Mouse (Mus musculus): ENCODE results near the gene Nudt19. TPM values are rescaled to one million over a fixed set of nuclear protein-coding genes. Genes with fewer than 3 reads are reported as not detected.

Gene Nudt19
- polyA plus RNA-seq (2015; fragmentation: Illumina TruSeq; extraction: RNeasy Lipid Tissue Mini Kit (QIAGEN cat#74804); ENCODE audit: insufficient read depth, low read depth, low replicate concordance), result 18.7 TPM

GRCm38 (mm10) chr7:35556205-35556603 is at the start of gene Nudt19:
Gene Nudt19 (minus strand): TSS chr7:35556304.

DNA sequence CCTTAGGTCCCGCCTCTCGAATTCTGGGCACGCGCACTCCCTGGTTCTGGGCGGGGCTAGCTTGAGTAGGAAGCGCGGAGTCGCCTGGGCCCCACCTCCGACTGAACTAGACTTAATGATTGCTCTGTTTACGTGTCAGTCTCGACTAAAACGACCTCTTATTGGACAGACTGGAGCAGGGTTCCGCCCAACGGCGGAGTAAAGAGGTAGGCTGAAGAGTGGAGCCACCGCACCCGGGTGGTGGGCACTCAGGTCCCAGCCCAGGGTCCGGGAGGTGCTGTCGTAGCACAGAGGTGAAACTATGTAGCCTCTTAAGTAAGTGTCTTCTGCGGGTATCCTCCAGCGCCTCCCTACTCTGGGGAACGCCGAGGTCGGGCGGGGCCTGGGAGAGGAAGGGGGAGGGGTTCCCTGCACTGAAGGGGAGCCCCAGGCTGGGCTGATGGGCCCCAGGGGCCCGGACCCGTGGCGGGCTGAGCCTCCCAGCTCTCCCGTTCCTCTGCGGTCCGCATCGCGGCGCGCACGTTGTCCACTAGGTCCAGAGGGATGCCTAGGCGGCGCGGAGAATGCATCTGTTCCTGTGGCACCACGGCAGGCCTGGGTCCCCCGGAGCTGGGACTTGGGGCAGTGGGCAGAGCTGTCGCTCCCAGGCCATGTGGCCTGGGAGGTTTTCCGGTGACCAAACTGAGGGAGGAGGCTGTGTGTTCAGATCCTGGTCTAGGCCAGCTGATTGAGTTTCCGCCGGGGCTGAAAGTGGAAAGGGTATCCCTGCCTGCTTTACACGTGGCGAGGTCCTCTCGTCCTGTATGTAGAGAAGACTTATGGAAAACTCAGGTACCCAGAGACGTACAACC is 30.2 kb upstream of the Nudt19 start, which contains the start of gene Ankrd27:
Gene Ankrd27, plus strand, starts transcription at position 190 of the 851 bp plus-strand sequence.

GRCm38 (mm10) chr7:35585191-35586054 is 29.3 kb upstream of the Nudt19 start, which contains the start of gene Rgs9bp:
Gene Rgs9bp (minus strand): TSS chr7:35585582.

GRCm38 (mm10) chr7:35537562-35537961 is 18.5 kb downstream of the Nudt19 start, which contains the start of gene Tdrd12:
Gene Tdrd12 (minus strand): TSS chr7:35537745.

Other genes starting within 250 kb of the Nudt19 start
- 2.4 TPM for gene Gpatch1, start 237.9 kb downstream of the Nudt19 start, polyA plus RNA-seq (2015; fragmentation: Illumina TruSeq; extraction: RNeasy Lipid Tissue Mini Kit (QIAGEN cat#74804); ENCODE audit: insufficient read depth, low read depth, low replicate concordance)
- gene Rhpn2, start 222.1 kb downstream of the Nudt19 start, polyA plus RNA-seq (2015; fragmentation: Illumina TruSeq; extraction: RNeasy Lipid Tissue Mini Kit (QIAGEN cat#74804); ENCODE audit: insufficient read depth, low read depth, low replicate concordance), result 6.7 TPM
- gene Faap24, start 159.5 kb downstream of the Nudt19 start, polyA plus RNA-seq (2015; fragmentation: Illumina TruSeq; extraction: RNeasy Lipid Tissue Mini Kit (QIAGEN cat#74804); ENCODE audit: insufficient read depth, low read depth, low replicate concordance), result 0.61 TPM
- gene Cep89, start 159.3 kb downstream of the Nudt19 start, polyA plus RNA-seq (2015; fragmentation: Illumina TruSeq; extraction: RNeasy Lipid Tissue Mini Kit (QIAGEN cat#74804); ENCODE audit: insufficient read depth, low read depth, low replicate concordance), result 6.0 TPM
- not detected for gene Slc7a9, start 107.5 kb downstream of the Nudt19 start, polyA plus RNA-seq (2015; fragmentation: Illumina TruSeq; extraction: RNeasy Lipid Tissue Mini Kit (QIAGEN cat#74804); ENCODE audit: insufficient read depth, low read depth, low replicate concordance)
- not detected for gene Tdrd12, start 18.6 kb downstream of the Nudt19 start, polyA plus RNA-seq (2015; fragmentation: Illumina TruSeq; extraction: RNeasy Lipid Tissue Mini Kit (QIAGEN cat#74804); ENCODE audit: insufficient read depth, low read depth, low replicate concordance)
- not detected for gene Rgs9bp, start 29.3 kb upstream of the Nudt19 start, polyA plus RNA-seq (2015; fragmentation: Illumina TruSeq; extraction: RNeasy Lipid Tissue Mini Kit (QIAGEN cat#74804); ENCODE audit: insufficient read depth, low read depth, low replicate concordance)
- 6.7 TPM for gene Ankrd27, start 29.9 kb upstream of the Nudt19 start, polyA plus RNA-seq (2015; fragmentation: Illumina TruSeq; extraction: RNeasy Lipid Tissue Mini Kit (QIAGEN cat#74804); ENCODE audit: insufficient read depth, low read depth, low replicate concordance)
- gene Pdcd5, start 91.2 kb upstream of the Nudt19 start, polyA plus RNA-seq (2015; fragmentation: Illumina TruSeq; extraction: RNeasy Lipid Tissue Mini Kit (QIAGEN cat#74804); ENCODE audit: insufficient read depth, low read depth, low replicate concordance), result 29.3 TPM
- gene Dpy19l3, start 198.2 kb upstream of the Nudt19 start, polyA plus RNA-seq (2015; fragmentation: Illumina TruSeq; extraction: RNeasy Lipid Tissue Mini Kit (QIAGEN cat#74804); ENCODE audit: insufficient read depth, low read depth, low replicate concordance), result 0.78 TPM
- 3.0 TPM for gene Zfp507, start 246.7 kb upstream of the Nudt19 start, polyA plus RNA-seq (2015; fragmentation: Illumina TruSeq; extraction: RNeasy Lipid Tissue Mini Kit (QIAGEN cat#74804); ENCODE audit: insufficient read depth, low read depth, low replicate concordance)

Data from pancreas, adult 10 weeks (tissue).